Mouse (Mus musculus) lung, postnatal 10 days (tissue): ENCODE data around the gene Kcnk3.

Source experiments
- DNase-seq: peaks from one replicate; pipeline ENCODE4 v3.0.0; 2021

Kcnk3 gene

DNA sequence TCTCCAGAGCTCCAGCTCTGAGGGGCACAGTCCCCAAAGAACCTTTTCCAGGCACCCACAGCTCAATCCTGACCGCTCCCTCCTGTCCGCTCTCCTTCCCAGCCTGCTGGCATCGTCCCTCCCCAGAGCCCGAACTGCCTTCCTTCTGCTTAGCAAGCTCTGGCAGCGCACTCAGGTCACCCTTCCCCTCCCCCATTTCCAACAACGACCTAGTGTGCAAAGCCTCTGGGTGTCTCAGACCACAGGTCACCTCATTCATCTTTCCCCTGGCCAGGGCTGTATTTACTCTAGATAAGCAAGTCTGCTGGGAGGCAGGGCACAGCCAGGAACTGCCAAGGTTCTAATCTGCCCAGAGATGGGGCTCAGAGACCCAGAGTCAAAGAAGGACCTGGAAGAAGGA, 27.4 kb downstream of the Kcnk3 start:
- peak; percentile 63 for DNase-seq

DNA sequence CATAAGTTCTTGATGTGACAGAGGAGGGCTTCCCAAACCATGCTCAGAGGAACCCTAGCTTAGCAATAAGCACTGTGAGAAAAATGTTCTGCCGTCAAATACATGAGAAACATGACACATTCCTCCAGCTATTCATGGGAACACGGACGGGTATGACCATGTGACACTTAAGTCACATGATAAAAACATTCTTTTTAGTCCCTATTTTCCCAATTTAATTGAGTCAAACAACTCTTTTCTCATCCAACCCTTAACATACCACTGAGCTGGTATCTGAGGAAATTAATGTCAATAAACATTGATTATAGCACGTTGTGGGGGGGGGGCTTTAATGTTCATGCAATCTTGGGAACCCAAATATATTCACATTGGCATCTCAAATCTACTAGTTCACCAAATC, 27.8 kb downstream of the Kcnk3 start:
- no peak for DNase-seq

DNA sequence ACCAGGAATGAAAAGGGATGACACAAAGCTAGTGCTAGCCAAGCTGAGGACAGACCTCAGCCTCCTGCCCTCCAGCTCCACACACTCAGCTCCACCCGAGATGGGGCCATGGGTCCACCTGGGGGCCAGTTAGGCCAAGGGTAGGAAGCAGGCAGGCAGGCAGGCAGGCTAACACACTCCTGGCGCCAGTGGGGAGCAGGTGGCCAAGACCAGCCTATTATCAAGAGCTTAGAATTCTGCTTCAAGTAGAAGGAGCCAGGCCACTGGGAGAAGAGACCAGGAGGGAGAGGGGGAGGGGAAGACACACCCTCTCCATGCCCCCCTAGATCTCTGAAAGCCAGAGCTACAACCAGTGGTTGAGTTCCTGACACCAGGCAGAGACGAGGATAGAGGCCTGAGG, 28.7 kb downstream of the Kcnk3 start:
- DNase-seq, result no peak

DNA sequence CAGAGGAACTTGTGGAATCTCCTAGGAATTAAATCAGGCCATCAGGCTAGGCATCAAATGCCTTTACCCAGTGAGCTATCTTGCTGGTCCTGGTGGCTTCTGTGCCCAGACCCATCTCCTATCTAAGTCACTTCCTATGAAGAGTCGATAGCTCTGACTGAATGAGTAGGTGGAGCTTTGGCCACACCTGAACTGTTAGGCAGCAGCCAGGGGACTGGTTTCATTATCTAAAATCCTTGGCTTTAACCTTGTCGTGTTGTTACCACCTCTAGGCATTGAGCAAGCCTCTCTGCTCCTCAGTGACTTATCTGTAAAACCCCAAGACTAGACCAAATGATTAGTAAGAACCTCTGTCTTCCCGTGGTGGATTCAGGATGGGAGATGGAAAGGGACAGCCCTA, 29.4 kb downstream of the Kcnk3 start:
- DNase-seq, result no peak

- peak; percentile 64 for DNase-seq
These were observed 29.9 kb downstream of the Kcnk3 start for GRCm38 (mm10) chr5:30617851-30618250.

GRCm38 (mm10) chr5:30618376-30619003, 30.5 kb downstream of the Kcnk3 start:
- no peak for DNase-seq

- DNase-seq, result no peak
These were observed 31.2 kb downstream of the Kcnk3 start for GRCm38 (mm10) chr5:30619211-30619610.

- DNase-seq, result no peak
These were observed 32.6 kb downstream of the Kcnk3 start for GRCm38 (mm10) chr5:30620567-30620966.

- no peak for DNase-seq
These were observed 33.3 kb downstream of the Kcnk3 start for GRCm38 (mm10) chr5:30621211-30621790.

DNA sequence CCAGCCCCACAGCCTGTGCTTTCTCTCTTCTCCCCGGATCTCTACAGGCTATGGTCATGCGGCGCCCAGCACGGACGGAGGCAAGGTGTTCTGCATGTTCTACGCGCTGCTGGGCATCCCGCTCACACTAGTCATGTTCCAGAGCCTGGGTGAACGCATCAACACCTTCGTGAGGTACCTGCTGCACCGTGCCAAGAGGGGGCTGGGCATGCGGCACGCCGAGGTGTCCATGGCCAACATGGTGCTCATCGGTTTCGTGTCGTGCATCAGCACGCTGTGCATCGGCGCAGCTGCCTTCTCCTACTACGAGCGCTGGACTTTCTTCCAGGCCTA, 33.8 kb downstream of the Kcnk3 start:
- DNase-seq, result no peak

DNA sequence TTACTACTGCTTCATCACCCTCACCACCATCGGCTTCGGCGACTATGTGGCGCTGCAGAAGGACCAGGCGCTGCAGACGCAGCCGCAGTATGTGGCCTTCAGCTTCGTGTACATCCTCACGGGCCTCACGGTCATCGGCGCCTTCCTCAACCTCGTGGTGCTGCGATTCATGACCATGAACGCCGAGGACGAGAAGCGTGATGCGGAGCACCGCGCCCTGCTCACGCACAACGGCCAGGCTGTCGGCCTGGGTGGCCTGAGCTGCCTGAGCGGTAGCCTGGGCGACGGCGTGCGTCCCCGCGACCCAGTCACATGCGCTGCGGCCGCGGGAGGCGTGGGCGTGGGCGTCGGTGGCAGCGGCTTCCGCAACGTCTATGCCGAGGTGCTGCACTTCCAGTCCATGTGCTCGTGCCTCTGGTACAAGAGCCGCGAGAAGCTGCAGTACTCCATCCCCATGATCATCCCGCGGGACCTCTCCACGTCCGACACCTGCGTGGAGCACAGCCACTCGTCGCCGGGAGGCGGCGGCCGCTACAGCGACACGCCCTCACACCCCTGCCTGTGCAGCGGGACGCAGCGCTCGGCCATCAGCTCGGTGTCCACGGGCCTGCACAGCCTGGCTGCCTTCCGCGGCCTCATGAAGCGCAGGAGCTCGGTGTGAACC, 34.3 kb downstream of the Kcnk3 start:
- peak; percentile 32 for DNase-seq

DNA sequence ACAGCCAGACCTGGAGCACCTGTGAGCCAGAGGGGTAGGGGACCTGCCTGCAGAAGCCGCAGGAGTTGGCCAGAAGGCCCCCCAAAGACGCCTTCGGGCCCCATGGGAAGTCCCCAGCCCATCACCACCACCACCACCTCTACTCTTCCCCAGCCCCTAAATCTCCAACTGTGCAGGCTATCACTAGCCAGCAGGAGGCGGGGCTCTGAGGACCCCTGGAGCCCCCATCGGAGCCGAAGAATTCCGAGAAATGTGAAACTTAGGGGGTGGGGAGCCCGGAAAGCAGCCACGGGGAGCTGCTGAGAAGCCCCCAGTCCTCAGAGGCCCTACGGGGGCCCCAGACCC, 34.8 kb downstream of the Kcnk3 start:
- no peak for DNase-seq

DNA sequence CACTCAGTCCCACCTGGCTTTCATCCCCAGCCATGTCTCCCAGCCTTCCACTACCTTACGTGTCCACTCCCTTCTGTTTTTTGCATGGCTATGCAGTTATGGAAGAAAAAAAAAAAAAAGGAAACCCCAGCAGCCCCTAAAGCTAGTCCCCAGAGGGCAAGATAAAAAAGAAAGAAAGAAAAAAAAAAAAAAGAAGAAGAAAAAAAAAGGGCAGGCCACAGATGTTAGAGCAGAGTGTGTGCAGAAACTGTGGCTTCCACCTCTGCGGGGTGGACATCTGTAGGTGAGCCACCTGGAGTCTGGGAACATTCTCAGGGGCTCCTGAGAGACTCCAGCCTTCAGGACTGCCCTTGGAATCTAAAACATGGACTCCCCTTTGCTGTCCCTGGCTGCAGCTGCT, 35.4 kb downstream of the Kcnk3 start:
- DNase-seq, result no peak

DNA sequence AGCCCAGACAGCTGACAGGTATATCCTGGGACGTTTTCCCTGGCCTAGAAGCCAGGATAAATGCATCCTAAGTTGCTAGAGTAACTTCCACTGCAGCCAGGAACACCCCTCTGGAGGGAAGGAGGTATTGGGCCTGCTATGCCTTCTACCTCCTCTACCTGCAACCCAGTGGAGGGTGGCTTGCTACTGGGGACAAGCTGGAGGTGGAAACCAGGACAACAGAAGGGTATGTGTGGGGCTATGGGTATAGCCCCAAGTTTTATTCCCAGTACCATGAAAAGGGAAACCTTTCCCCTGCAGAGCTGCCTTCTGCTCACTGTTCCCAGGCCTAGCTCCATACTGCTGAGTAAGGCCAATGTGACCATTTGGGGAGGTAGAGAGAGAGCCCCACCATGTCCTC, 36.3 kb downstream of the Kcnk3 start:
- no peak for DNase-seq

DNA sequence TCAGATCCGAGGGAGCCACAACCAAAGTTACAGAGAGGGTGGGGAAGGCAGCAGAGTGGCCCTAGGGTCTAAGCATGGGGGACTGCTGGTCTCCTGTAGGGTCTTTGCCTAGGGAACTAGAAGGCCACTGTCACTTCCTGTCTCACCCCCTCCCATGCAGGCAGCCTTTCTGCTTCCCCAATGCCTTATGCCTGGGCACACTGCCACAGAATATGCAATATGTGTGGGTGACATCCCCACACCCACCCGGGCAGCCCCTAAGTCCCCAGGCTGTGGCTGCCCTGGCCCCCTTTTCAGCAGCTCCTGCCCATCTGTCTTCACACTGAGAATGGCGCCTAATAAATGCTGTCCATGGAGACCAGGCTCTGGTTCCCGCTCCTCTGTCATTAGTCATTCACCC, 36.9 kb downstream of the Kcnk3 start:
- peak; percentile 50 for DNase-seq

DNA sequence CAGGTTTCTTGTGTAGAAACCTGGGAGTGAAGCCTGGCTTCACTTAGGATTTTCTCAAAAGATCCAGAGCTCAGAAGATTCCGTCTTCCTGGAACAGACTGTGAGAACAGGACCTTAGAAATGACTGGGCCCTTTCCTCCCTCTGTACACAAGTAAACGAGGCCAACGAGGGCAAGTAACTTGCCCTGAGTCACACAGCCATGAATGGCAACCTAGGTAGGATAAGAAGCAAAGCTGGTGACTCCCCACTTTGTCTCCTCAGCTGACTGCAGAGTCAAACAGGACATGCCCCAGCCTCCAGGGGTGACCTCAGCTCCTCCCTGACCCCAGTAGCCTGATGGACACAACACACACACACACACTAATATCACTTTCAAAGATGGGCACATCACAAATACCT, 37.4 kb downstream of the Kcnk3 start:
- no peak for DNase-seq

DNA sequence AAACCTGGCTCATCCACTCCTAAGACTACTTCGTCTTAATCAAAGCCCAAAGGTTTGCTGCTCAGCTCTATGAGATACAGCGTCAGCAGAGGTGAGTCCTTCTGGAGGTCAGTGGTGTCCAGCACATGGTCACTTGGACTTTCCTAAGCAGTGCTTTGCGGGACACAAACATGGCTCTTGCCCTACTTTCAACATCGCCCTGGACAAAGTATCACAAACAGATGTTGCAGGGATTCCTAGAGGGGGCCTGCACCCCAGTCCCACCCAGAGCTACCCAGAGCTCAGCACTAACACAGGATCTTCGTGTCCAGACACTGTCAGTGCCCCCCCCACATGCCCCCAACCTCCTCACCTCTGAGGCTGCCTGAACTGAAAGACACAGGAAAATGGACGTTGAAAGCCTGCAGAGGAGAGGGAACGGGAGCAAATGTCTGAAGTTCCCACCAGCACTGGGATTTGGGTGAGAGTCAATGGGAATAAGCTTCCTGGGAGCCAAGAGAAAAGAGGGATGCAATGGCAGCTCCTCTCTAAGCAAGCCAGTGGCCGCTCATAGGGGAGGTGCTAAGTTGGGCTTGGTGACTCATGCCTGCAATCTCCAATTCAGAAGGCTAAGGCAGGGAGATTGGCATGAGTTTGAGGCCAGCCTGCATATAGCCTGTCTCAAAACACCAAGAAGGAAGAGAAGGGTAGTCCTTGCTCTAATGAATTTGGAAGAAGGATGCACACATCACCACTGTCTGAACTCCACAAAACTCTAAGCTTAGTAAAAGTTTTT, 38.5 kb downstream of the Kcnk3 start:
- DNase-seq, result no peak

- no peak for DNase-seq
These were observed 40.5 kb downstream of the Kcnk3 start for GRCm38 (mm10) chr5:30628511-30628910.

- DNase-seq, result no peak
These were observed 42.4 kb downstream of the Kcnk3 start for GRCm38 (mm10) chr5:30630401-30630800.

DNA sequence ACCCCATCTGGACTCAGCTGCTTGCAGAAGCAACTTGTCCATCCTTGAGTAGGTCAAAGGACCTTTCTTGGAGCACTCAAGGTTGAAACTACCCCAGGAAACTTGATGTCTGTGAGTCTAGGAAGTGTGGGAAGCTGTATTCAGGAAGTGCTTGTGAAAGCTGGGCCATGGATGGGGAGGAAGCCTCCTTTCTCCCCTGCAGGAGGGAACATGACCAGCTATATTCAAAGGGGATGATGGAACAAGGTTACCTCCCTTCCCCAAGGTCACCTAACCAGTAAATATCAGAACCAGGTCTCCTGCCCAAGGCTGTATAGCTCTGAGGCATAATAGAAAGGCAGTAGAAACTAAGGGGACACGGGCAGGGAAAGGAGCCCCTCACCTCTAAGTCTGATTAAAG, 44.2 kb downstream of the Kcnk3 start:
- DNase-seq, result no peak

GRCm38 (mm10) chr5:30636994-30637393, 49.0 kb downstream of the Kcnk3 start:
- peak; percentile 32 for DNase-seq

GRCm38 (mm10) chr5:30638041-30638440, 50.1 kb downstream of the Kcnk3 start:
- peak; percentile 90 for DNase-seq

- no peak for DNase-seq
These were observed 55.7 kb downstream of the Kcnk3 start for GRCm38 (mm10) chr5:30643477-30644179.
